Mouse (Mus musculus): ENCODE data around the gene Myocos.

- no peak for TF ChIP-seq POLR2A (IDR thresholded peaks at IDR 0.05; ENCODE audit: low read depth, low read length)
- TF ChIP-seq CTCF (IDR thresholded peaks at IDR 0.05; ENCODE audit: extremely low read depth, insufficient read depth, insufficient read length, insufficient replicate concordance): no peak
Observed at GRCm38 (mm10) chr1:162625229-162625628, 32.8 kb downstream of the Myocos start.
